Mouse (Mus musculus): ENCODE data around the gene Tex29. TPM values are rescaled to one million over a fixed set of nuclear protein-coding genes. Genes with fewer than 3 reads are reported as not detected.

The Tex29 gene
- polyA plus RNA-seq, 1 experiment from 2014 or later = 0.24 TPM

Other genes starting within 250 kb of the Tex29 start
- gene Ankrd10, start 204.7 kb upstream of the Tex29 start, polyA plus RNA-seq (2014; fragmentation: Nextera tagmentation; extraction: Ambion mirVana) = 133 and 143 TPM in 2 replicates
- not detected in 2 replicates for gene 1700016D06Rik, start 139.4 kb upstream of the Tex29 start, polyA plus RNA-seq (2014; fragmentation: Nextera tagmentation; extraction: Ambion mirVana)
- 81.9 and 87.3 TPM in 2 replicates for gene Arhgef7, start 112.8 kb upstream of the Tex29 start, polyA plus RNA-seq (2014; fragmentation: Nextera tagmentation; extraction: Ambion mirVana)

All from forebrain, embryonic 11.5 days (tissue).